Mouse (Mus musculus): Measurements from ENCODE around the gene Scoc.

GRCm38 (mm10) chr8:83429071-83429524 is 29.1 kb downstream of the Scoc start:
- TF ChIP-seq ZC3H11A (IDR thresholded peaks at IDR 0.05; ENCODE audit: low read depth, low read length): no peak
- no peak for TF ChIP-seq USF2 (conservative IDR thresholded peaks at IDR 0.05; ENCODE audit: low read depth, low read length)
- TF ChIP-seq POLR2A (IDR thresholded peaks at IDR 0.05; ENCODE audit: low read depth, low read length): peak; percentile 66; the same call in 1 of the 2 replicates
- no peak for TF ChIP-seq ZNF384 (IDR thresholded peaks at IDR 0.05; ENCODE audit: low read depth, low read length)
- TF ChIP-seq NELFE (IDR thresholded peaks at IDR 0.05; ENCODE audit: low read depth, low read length): no peak
- no peak for TF ChIP-seq MAX (IDR thresholded peaks at IDR 0.05; ENCODE audit: low read length)
- no peak for TF ChIP-seq PAX5 (IDR thresholded peaks at IDR 0.05; ENCODE audit: low read length)
- TF ChIP-seq CTCF (conservative IDR thresholded peaks at IDR 0.05 in 1 of 2, IDR thresholded peaks at IDR 0.05 in 1 of 2; ENCODE audit: low read depth in 2 of 2, low read length in 2 of 2): no peak
- TF ChIP-seq MEF2A (IDR thresholded peaks at IDR 0.05; ENCODE audit: borderline replicate concordance, low read depth, low read length): no peak
- no peak for TF ChIP-seq BHLHE40 (IDR thresholded peaks at IDR 0.05; ENCODE audit: low read depth, low read length)
- no peak for TF ChIP-seq E2F4 (IDR thresholded peaks at IDR 0.05; ENCODE audit: insufficient replicate concordance, low read depth, low read length)
- TF ChIP-seq MAFK (IDR thresholded peaks at IDR 0.05; ENCODE audit: insufficient replicate concordance, low read length): no peak
- TF ChIP-seq GABPA (IDR thresholded peaks at IDR 0.05; ENCODE audit: insufficient replicate concordance, low read depth, low read length): no peak
- no peak for TF ChIP-seq USF1 (IDR thresholded peaks at IDR 0.05; ENCODE audit: low read depth, low read length)

All from CH12.LX (cell line).